Comparison of ENCODE assay signal across 16 mouse cellular contexts in the genomic region with DNA sequence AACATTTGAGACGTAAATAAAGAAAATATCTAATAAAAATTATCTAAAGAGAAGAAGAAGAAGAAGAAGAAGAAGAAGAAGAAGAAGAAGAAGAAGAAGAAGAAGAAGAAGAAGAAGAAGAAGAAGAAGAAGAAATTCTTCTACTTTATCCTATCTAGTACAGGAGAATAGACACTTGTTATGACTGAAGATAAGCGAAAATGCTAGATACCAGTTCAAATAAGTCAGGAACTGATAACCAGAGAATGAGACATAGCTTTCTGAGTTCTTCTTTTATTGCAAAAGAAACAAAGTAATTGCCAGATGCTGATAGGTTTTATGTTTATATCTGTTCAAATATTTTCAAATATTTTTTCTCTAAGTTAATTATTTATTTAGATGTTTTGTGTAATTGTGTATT.
"Had no signal": no experiment of that assay in that cellular context is flagged by ENCODE, and none has a peak within 500 bp of the region (broad histone marks: within the 10 kb centered on the region; RNA-seq: fewer than 3 reads in every experiment).

No protein-coding gene starts in this region.

- DNase-seq: retina, postnatal 1 day; right cerebral cortex, adult 18-20 months; right cerebral cortex, postnatal 14 days; right cerebral cortex, postnatal 25 days; right cerebral cortex, postnatal 4 days; spleen, adult 18-20 months; thymus, adult 18-20 months; thymus, adult 2 months; thymus, postnatal 14 days; thymus, postnatal 25 days; thymus, postnatal 36 days; thymus, postnatal 4 days had no signal

- H3K27ac ChIP-seq: neural tube, embryonic 13.5 days; neural tube, embryonic 15.5 days; stomach, embryonic 15.5 days; stomach, postnatal 0 days had no signal

- H3K36me3 ChIP-seq: neural tube, embryonic 13.5 days; neural tube, embryonic 15.5 days; stomach, embryonic 15.5 days had no signal

- H3K4me3 ChIP-seq: neural tube, embryonic 13.5 days; neural tube, embryonic 15.5 days; stomach, embryonic 15.5 days had no signal

- H3K9me3 ChIP-seq: neural tube, embryonic 13.5 days; neural tube, embryonic 15.5 days; stomach, embryonic 15.5 days had no signal

- H3K4me1 ChIP-seq: neural tube, embryonic 13.5 days; neural tube, embryonic 15.5 days; stomach, embryonic 15.5 days had no signal

- H3K9ac ChIP-seq: neural tube, embryonic 13.5 days; neural tube, embryonic 15.5 days; stomach, embryonic 15.5 days had no signal

- H3K27me3 ChIP-seq: neural tube, embryonic 13.5 days; neural tube, embryonic 15.5 days; stomach, embryonic 15.5 days had no signal
